In genomic region chr2:44304971-44305808, GRCm38 (mm10) we compare ENCODE assay signal across 9 mouse cellular contexts.
A peak's percentile ranks its signal among the peaks of the same experiment; 100 is the strongest.
DNase-seq lines count a peak whose midpoint lies in the region; ATAC-seq and TF ChIP-seq lines count a peak whose summit lies in the region.
"Had no signal": no experiment of that assay in that cellular context is flagged by ENCODE, and none has a peak within 500 bp of the region (broad histone marks: within the 10 kb centered on the region; RNA-seq: fewer than 3 reads in every experiment).

No protein-coding gene starts in this region.

- no peaks in the 10 kb centered on the region for H3K9me3 ChIP-seq in kidney, embryonic 15.5 days (replicated peaks)
- no peaks in the 10 kb centered on the region for H3K9me3 ChIP-seq in forebrain, embryonic 14.5 days (replicated peaks; ENCODE audit: control insufficient read depth, low read length)
- H3K9me3 ChIP-seq in midbrain, embryonic 13.5 days, result no peaks in the 10 kb centered on the region
- H3K9me3 ChIP-seq: heart, embryonic 15.5 days had no signal

- DNase-seq in kidney, adult 9 months, result no peak
- DNase-seq in forebrain, embryonic 14.5 days (ENCODE audit: low spot score), result peak; percentile 70
- DNase-seq in testis, postnatal 14 days (ENCODE audit: low spot score), result no peak
- no peak for DNase-seq in right cerebral cortex, postnatal 36 days (ENCODE audit: low spot score in 2 of 2)
- DNase-seq: lung, postnatal 10 days had no signal

- peaks cover 10% of the 10 kb centered on the region; the same call in 1 of the 2 replicates for H3K4me1 ChIP-seq in kidney, embryonic 15.5 days
- no peaks in the 10 kb centered on the region; the same call in 1 of the 2 replicates for H3K4me1 ChIP-seq in cortical plate, adult 2 months (ENCODE audit: control insufficient read depth, insufficient read depth, low read length)
- peaks cover 25% of the 10 kb centered on the region for H3K4me1 ChIP-seq in forebrain, embryonic 14.5 days (ENCODE audit: control insufficient read depth, insufficient read depth, low read length)
- H3K4me1 ChIP-seq in midbrain, embryonic 13.5 days (replicated peaks), result peaks cover 20% of the 10 kb centered on the region
- H3K4me1 ChIP-seq: heart, embryonic 15.5 days had no signal

- TF ChIP-seq POLR2A in cortical plate, adult 2 months (IDR thresholded peaks at IDR 0.05; ENCODE audit: extremely low read depth, insufficient read depth, low read length), result no peak

- no peak overlapping the region for H3K4me3 ChIP-seq in kidney, embryonic 15.5 days (replicated peaks)
- H3K4me3 ChIP-seq in cortical plate, adult 2 months (ENCODE audit: insufficient read depth, low read length), result no peak overlapping the region
- H3K4me3 ChIP-seq in forebrain, embryonic 14.5 days (ENCODE audit: low read depth, low read length), result 0 out of 2 replicates have a peak overlapping the region, but pooled peaks have one; percentile 4
- no peak overlapping the region for H3K4me3 ChIP-seq in midbrain, embryonic 13.5 days (replicated peaks)
- H3K4me3 ChIP-seq: heart, embryonic 15.5 days had no signal

- no peaks in the 10 kb centered on the region for H3K27me3 ChIP-seq in kidney, embryonic 15.5 days
- H3K27me3 ChIP-seq in forebrain, embryonic 14.5 days (replicated peaks; ENCODE audit: control insufficient read depth, insufficient read depth, low read length), result no peaks in the 10 kb centered on the region
- no peaks in the 10 kb centered on the region for H3K27me3 ChIP-seq in midbrain, embryonic 13.5 days
- H3K27me3 ChIP-seq: heart, embryonic 15.5 days had no signal

- peak overlapping the region; percentile 80 for H3K27ac ChIP-seq in kidney, embryonic 15.5 days
- peak overlapping the region; percentile 65; the same call in 1 of the 2 replicates for H3K27ac ChIP-seq in cortical plate, adult 2 months (ENCODE audit: insufficient read depth, low read length)
- H3K27ac ChIP-seq in forebrain, embryonic 14.5 days (ENCODE audit: low read depth, low read length), result peak overlapping the region; percentile 88
- peak overlapping the region; percentile 44 for H3K27ac ChIP-seq in midbrain, embryonic 13.5 days
- H3K27ac ChIP-seq: heart, embryonic 15.5 days had no signal

- 42% methylated on average over 17 of the region's 17 CpGs for WGBS in kidney, embryonic 15.5 days
- WGBS in forebrain, embryonic 14.5 days, result 21% methylated on average over 17 of the region's 17 CpGs
- WGBS in midbrain, embryonic 13.5 days, result 36% methylated on average over 17 of the region's 17 CpGs

- H3K9ac ChIP-seq in kidney, embryonic 15.5 days, result no peak overlapping the region
- peak overlapping the region; percentile 41; the same call in 1 of the 2 replicates for H3K9ac ChIP-seq in forebrain, embryonic 14.5 days (ENCODE audit: low read length)
- no peak overlapping the region for H3K9ac ChIP-seq in midbrain, embryonic 13.5 days (replicated peaks)
- H3K9ac ChIP-seq: heart, embryonic 15.5 days had no signal

- no peaks in the 10 kb centered on the region for H3K36me3 ChIP-seq in kidney, embryonic 15.5 days
- H3K36me3 ChIP-seq in forebrain, embryonic 14.5 days (ENCODE audit: control insufficient read depth, insufficient read depth, low read length), result no peaks in the 10 kb centered on the region
- no peaks in the 10 kb centered on the region for H3K36me3 ChIP-seq in midbrain, embryonic 13.5 days
- H3K36me3 ChIP-seq: heart, embryonic 15.5 days had no signal

- TF ChIP-seq CTCF in cortical plate, adult 2 months (IDR thresholded peaks at IDR 0.05; ENCODE audit: extremely low read depth, insufficient read depth, low read length), result no peak

- no peak for ATAC-seq in kidney, embryonic 15.5 days (replicated peaks; ENCODE audit: low FRiP score)
- peak; percentile 68 for ATAC-seq in forebrain, embryonic 14.5 days
- ATAC-seq in midbrain, embryonic 13.5 days, result peak; percentile 84

- peak overlapping the region; percentile 39 for H3K4me2 ChIP-seq in kidney, embryonic 15.5 days
- peak overlapping the region; percentile 29 for H3K4me2 ChIP-seq in forebrain, embryonic 14.5 days (ENCODE audit: low read length)
- H3K4me2 ChIP-seq in midbrain, embryonic 13.5 days (replicated peaks), result peak overlapping the region; percentile 35
- H3K4me2 ChIP-seq: heart, embryonic 15.5 days had no signal
